Mouse (Mus musculus): ENCODE measurements around the gene Ino80b. TPM values are rescaled to one million over a fixed set of nuclear protein-coding genes. Genes with fewer than 3 reads are reported as not detected.

The Ino80b gene
- polyA plus RNA-seq, 1 experiment from 2014 or later: 14.5 TPM

GRCm38 (mm10) chr6:83103130-83103650 lies 22.0 kb downstream of the Ino80b start:
- H3K36me3 ChIP-seq (ENCODE audit: control insufficient read depth, insufficient read depth, low read length): peaks cover 4% of the 10 kb centered on the region; the same call in 1 of the 2 replicates
- H3K9me3 ChIP-seq (replicated peaks; ENCODE audit: control insufficient read depth, low read length, poor library complexity, severe bottlenecking): no peaks in the 10 kb centered on the region
- H3K4me1 ChIP-seq (ENCODE audit: control insufficient read depth, insufficient read depth, low read length): peaks cover 22% of the 10 kb centered on the region
- H3K27me3 ChIP-seq (ENCODE audit: control insufficient read depth, insufficient read depth, low read depth, low read length): peaks cover 3% of the 10 kb centered on the region; the same call in 1 of the 2 replicates
- H3K4me3 ChIP-seq (ENCODE audit: low read depth, low read length): peak overlapping the region; percentile 84
- H3K9ac ChIP-seq (ENCODE audit: low read depth, low read length): peak overlapping the region; percentile 94
- WGBS: 41% methylated on average over 11 of the region's 11 CpGs
- no peak for ATAC-seq
- no peak overlapping the region for H3K27ac ChIP-seq (ENCODE audit: low read length)
- peak overlapping the region; percentile 98 for H3K4me2 ChIP-seq (ENCODE audit: low read length)

DNA sequence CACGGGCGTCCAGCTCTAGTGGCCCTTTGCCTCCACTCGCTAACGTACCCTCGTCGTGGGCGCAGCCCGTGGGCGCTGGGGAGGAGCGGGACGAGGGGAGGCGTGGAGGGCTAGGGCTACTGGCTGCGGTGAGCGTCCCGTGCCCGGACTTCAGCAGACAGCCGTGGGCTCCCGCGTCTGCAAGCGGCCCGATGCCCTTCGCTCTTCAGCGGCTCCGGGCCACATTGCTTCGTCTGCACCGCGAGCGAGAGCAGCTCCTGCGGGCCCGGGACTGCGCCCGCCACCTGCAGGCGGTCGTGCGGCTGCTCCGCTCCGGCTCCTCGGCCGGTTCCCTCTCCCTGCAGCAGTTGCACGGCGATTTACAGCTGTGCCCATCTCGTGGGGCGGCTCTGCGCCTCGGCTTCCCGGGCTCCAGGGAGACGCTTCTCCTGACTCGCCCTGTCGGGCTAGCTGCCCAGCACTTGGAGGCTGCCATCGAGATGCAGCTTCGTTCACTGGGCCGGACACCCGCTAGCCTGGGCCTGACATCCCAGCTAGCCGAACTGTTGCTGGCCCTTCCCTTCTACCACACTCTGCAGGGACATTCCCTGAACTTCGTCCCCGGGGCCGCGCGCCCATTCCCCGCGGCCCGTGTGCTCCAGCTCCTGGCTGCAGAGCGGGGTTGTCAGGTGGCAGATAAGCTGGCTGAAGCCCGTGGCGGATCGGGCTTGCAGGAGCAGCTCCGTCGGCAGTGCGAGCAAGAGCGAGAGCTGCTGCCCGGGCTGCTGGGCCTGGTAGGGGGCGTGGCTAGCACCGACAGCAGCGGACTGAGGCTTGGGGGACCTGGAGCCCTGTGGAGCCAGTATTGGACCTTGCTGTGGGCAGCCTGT lies 23.3 kb downstream of the Ino80b start:
- Histone ChIP-seq H3K9me3 (replicated peaks; ENCODE audit: control insufficient read depth, low read length, poor library complexity, severe bottlenecking) (no peaks in the 10 kb centered on the region), H3K36me3 (ENCODE audit: control insufficient read depth, insufficient read depth, low read length) (no peaks in the 10 kb centered on the region), H3K27ac (ENCODE audit: low read length) (peak overlapping the region; percentile 88), H3K4me3 (ENCODE audit: low read depth, low read length) (peak overlapping the region; percentile 84), H3K27me3 (ENCODE audit: control insufficient read depth, insufficient read depth, low read depth, low read length) (peaks cover 3% of the 10 kb centered on the region; the same call in 1 of the 2 replicates), H3K4me1 (ENCODE audit: control insufficient read depth, insufficient read depth, low read length) (peaks cover 16% of the 10 kb centered on the region), H3K9ac (ENCODE audit: low read depth, low read length) (peak overlapping the region; percentile 94), H3K4me2 (ENCODE audit: low read length) (peak overlapping the region; percentile 98)
- under 1% methylated on average over 63 of the region's 74 CpGs for WGBS
- peak; percentile 71 for ATAC-seq

- WGBS: under 1% methylated on average over 25 of the region's 25 CpGs
- H3K4me3 ChIP-seq (ENCODE audit: low read depth, low read length): peak within 1 kb of the TSS; percentile 84
- H3K4me2 ChIP-seq (ENCODE audit: low read length): peak within 1 kb of the TSS; percentile 98
- H3K4me1 ChIP-seq (ENCODE audit: control insufficient read depth, insufficient read depth, low read length): peaks cover 16% of the 10 kb centered on the region
- no peaks in the 10 kb centered on the region for H3K9me3 ChIP-seq (replicated peaks; ENCODE audit: control insufficient read depth, low read length, poor library complexity, severe bottlenecking)
- no peaks in the 10 kb centered on the region for H3K36me3 ChIP-seq (ENCODE audit: control insufficient read depth, insufficient read depth, low read length)
- H3K27me3 ChIP-seq (ENCODE audit: control insufficient read depth, insufficient read depth, low read depth, low read length): peaks cover 3% of the 10 kb centered on the region; the same call in 1 of the 2 replicates
- H3K9ac ChIP-seq (ENCODE audit: low read depth, low read length): peak within 1 kb of the TSS; percentile 94
- ATAC-seq: peak; percentile 90
- H3K27ac ChIP-seq (ENCODE audit: low read length): peak within 1 kb of the TSS; percentile 88
Observed at GRCm38 (mm10) chr6:83101316-83101687, 23.9 kb downstream of the Ino80b start, which contains the start of the genes Ccdc142 and Gm42688. Gene Ccdc142, plus strand, starts transcription at chr6:83101601. Gene Gm42688, plus strand, starts transcription at chr6:83101617.

DNA sequence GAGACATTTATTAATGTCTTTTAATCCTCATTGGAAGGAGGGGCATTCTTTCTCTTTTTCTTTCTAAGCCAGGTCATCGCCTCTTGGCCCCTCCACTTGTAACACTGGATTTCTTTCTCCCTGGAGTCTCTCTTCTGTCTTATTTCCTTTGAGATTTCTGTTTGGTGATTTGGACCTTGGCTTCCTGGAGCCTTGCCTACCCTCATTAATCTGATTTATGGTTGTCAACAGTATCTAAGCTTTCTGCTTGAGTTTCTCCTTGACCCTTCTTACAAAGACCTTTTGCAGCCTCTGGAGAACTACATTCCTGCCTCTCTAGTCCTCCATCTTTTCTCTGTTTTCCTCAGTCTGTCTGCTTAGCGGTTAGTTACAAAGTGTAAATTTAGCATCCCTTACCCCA lies 26.8 kb downstream of the Ino80b start:
- no peak overlapping the region for H3K27ac ChIP-seq (ENCODE audit: low read length)
- H3K4me1 ChIP-seq (ENCODE audit: control insufficient read depth, insufficient read depth, low read length): peaks cover 14% of the 10 kb centered on the region
- no peaks in the 10 kb centered on the region for H3K36me3 ChIP-seq (ENCODE audit: control insufficient read depth, insufficient read depth, low read length)
- H3K4me3 ChIP-seq (ENCODE audit: low read depth, low read length): no peak overlapping the region
- no peak overlapping the region for H3K9ac ChIP-seq (ENCODE audit: low read depth, low read length)
- H3K27me3 ChIP-seq (ENCODE audit: control insufficient read depth, insufficient read depth, low read depth, low read length): peaks cover 7% of the 10 kb centered on the region; the same call in 1 of the 2 replicates
- no peaks in the 10 kb centered on the region for H3K9me3 ChIP-seq (replicated peaks; ENCODE audit: control insufficient read depth, low read length, poor library complexity, severe bottlenecking)
- 73% methylated on average over 2 of the region's 2 CpGs for WGBS
- H3K4me2 ChIP-seq (ENCODE audit: low read length): no peak overlapping the region
- no peak for ATAC-seq

GRCm38 (mm10) chr6:83095968-83096367 lies 29.3 kb downstream of the Ino80b start:
- Histone ChIP-seq H3K9ac (ENCODE audit: low read depth, low read length) (no peak overlapping the region), H3K27ac (ENCODE audit: low read length) (no peak overlapping the region), H3K27me3 (ENCODE audit: control insufficient read depth, insufficient read depth, low read depth, low read length) (peaks cover 8% of the 10 kb centered on the region), H3K9me3 (replicated peaks; ENCODE audit: control insufficient read depth, low read length, poor library complexity, severe bottlenecking) (no peaks in the 10 kb centered on the region), H3K4me3 (ENCODE audit: low read depth, low read length) (no peak overlapping the region), H3K4me2 (ENCODE audit: low read length) (no peak overlapping the region), H3K4me1 (ENCODE audit: control insufficient read depth, insufficient read depth, low read length) (0 out of 2 replicates have a peak, but pooled peaks cover 3% of the 10 kb centered on the region), H3K36me3 (ENCODE audit: control insufficient read depth, insufficient read depth, low read length) (no peaks in the 10 kb centered on the region)
- no peak for ATAC-seq
- 43% methylated on average over 6 of the region's 6 CpGs for WGBS

DNA sequence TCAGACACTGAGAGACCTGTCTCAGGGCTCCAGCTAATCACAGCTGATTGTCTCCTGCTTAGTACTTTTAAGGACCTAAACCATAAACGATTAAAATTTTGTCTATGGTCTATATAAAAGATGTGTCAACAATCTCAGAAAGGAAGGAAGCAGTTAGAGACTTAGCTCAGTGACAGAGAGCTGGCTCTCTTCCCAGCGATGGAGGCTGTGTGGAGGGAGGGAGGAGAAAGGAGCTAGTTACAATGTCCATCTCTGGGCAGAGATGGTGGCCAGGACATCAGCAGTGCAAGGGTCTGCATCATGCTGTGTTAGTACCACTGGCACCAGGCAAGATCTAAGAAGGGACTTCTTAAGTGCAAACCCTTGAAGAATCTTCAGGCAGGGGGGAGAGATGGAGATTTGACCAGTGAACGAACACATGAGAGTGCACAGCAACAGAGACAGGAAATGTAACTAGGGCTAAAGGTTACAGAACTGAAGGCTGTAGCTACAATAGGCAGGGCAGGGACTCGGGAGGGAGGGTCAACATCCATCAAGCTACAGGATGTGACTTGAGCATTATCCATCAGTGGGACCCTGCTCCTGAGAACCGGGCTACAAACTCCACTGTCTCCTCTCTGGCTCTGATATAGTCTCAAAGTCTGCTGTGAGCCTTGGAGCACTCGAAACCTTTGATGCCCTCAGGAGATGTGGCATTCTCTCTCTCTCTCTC lies 32.7 kb downstream of the Ino80b start:
- H3K36me3 ChIP-seq (ENCODE audit: control insufficient read depth, insufficient read depth, low read length): no peaks in the 10 kb centered on the region
- H3K4me2 ChIP-seq (ENCODE audit: low read length): no peak overlapping the region
- no peak for ATAC-seq
- WGBS: 40% methylated on average over 6 of the region's 6 CpGs
- H3K4me3 ChIP-seq (ENCODE audit: low read depth, low read length): no peak overlapping the region
- no peak overlapping the region for H3K9ac ChIP-seq (ENCODE audit: low read depth, low read length)
- H3K4me1 ChIP-seq (ENCODE audit: control insufficient read depth, insufficient read depth, low read length): 0 out of 2 replicates have a peak, but pooled peaks cover under 1% of the 10 kb centered on the region
- no peaks in the 10 kb centered on the region for H3K9me3 ChIP-seq (replicated peaks; ENCODE audit: control insufficient read depth, low read length, poor library complexity, severe bottlenecking)
- H3K27me3 ChIP-seq (ENCODE audit: control insufficient read depth, insufficient read depth, low read depth, low read length): peaks cover 33% of the 10 kb centered on the region
- H3K27ac ChIP-seq (ENCODE audit: low read length): no peak overlapping the region

DNA sequence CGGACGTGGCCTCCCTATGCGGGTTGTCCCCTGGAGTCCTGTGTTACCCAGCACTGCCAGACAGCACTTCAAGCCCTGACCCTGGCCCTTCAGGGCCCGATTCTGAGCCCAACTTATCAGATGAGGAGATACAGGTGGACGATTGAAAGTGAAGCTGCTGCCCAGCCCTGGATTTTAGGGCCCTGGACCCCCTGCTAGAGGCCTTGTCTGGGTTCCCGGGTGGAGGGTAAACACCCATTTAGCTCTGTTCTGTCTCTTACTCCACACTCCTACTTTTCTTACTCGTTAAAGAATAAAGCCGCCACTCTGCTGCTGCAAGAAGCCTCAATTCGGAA lies 37.3 kb downstream of the Ino80b start:
- H3K36me3 ChIP-seq (ENCODE audit: control insufficient read depth, insufficient read depth, low read length): no peaks in the 10 kb centered on the region
- WGBS: 5% methylated on average over 9 of the region's 9 CpGs
- no peak overlapping the region for H3K9ac ChIP-seq (ENCODE audit: low read depth, low read length)
- H3K9me3 ChIP-seq (replicated peaks; ENCODE audit: control insufficient read depth, low read length, poor library complexity, severe bottlenecking): no peaks in the 10 kb centered on the region
- no peak for ATAC-seq
- H3K4me3 ChIP-seq (ENCODE audit: low read depth, low read length): peak overlapping the region; percentile 16
- H3K4me1 ChIP-seq (ENCODE audit: control insufficient read depth, insufficient read depth, low read length): 0 out of 2 replicates have a peak, but pooled peaks cover 3% of the 10 kb centered on the region
- H3K27me3 ChIP-seq (ENCODE audit: control insufficient read depth, insufficient read depth, low read depth, low read length): peaks cover 72% of the 10 kb centered on the region
- H3K27ac ChIP-seq (ENCODE audit: low read length): no peak overlapping the region
- peak overlapping the region; percentile 28 for H3K4me2 ChIP-seq (ENCODE audit: low read length)

DNA sequence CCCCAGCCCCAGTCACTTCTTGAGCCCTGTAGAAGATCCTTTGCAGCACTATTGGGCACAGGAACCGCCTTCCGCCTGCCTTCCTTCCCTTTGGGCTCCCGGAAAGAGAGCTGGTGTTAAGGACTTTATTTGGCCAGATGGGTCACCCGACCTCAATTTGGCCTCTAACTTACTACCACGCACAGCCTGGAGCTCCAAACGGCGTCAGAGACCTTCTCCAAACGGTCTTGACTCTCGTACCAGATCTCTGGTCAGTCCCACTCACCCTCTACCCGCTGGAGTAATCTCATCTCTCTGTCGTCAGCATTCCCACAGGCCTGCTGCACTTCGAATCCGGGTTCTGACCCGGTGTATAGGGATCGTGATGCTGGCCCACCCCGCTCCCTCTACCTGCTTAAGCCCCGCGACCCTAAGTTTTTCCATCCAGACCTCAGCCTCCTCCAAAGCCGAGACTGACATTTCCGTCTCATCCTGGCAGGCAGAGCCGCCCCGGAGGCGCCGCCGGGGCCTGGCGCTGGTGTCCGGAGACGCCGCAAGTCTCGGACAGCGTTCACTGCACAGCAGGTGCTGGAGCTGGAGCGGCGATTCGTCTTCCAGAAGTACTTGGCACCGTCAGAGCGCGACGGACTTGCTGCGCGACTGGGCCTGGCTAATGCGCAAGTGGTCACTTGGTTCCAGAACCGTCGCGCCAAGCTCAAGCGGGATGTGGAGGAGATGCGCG lies 37.9 kb downstream of the Ino80b start:
- Histone ChIP-seq H3K4me2 (ENCODE audit: low read length) (peak overlapping the region; percentile 28), H3K4me3 (ENCODE audit: low read depth, low read length) (peak overlapping the region; percentile 16), H3K36me3 (ENCODE audit: control insufficient read depth, insufficient read depth, low read length) (no peaks in the 10 kb centered on the region), H3K4me1 (ENCODE audit: control insufficient read depth, insufficient read depth, low read length) (0 out of 2 replicates have a peak, but pooled peaks cover 3% of the 10 kb centered on the region), H3K9me3 (replicated peaks; ENCODE audit: control insufficient read depth, low read length, poor library complexity, severe bottlenecking) (no peaks in the 10 kb centered on the region), H3K27ac (ENCODE audit: low read length) (no peak overlapping the region), H3K27me3 (ENCODE audit: control insufficient read depth, insufficient read depth, low read depth, low read length) (peaks cover 77% of the 10 kb centered on the region), H3K9ac (ENCODE audit: low read depth, low read length) (no peak overlapping the region)
- no peak for ATAC-seq
- 1% methylated on average over 47 of the region's 47 CpGs for WGBS

All from midbrain, embryonic 16.5 days (tissue).